In genomic region chr5:121837441-121838340, GRCm38 (mm10) we compare ENCODE assay signal across 8 mouse cellular contexts. TPM values are rescaled to one million over a fixed set of nuclear protein-coding genes. Genes with fewer than 3 reads are reported as not detected.
DNase-seq lines count a peak whose midpoint lies in the region; ATAC-seq and TF ChIP-seq lines count a peak whose summit lies in the region.

Gene Sh2b3, minus strand, starts transcription at chr5:121837646.

- H3K36me3 ChIP-seq in embryonic facial prominence, embryonic 10.5 days (replicated peaks) = no peaks in the 10 kb centered on the region
- no peaks in the 10 kb centered on the region; the same call in 1 of the 2 replicates for H3K36me3 ChIP-seq in heart, embryonic 11.5 days (ENCODE audit: control insufficient read depth, insufficient read depth, low read length)
- no peaks in the 10 kb centered on the region for H3K36me3 ChIP-seq in lung, embryonic 14.5 days (ENCODE audit: insufficient read depth)

- peaks cover 68% of the 10 kb centered on the region for H3K4me1 ChIP-seq in embryonic facial prominence, embryonic 10.5 days
- peaks cover 50% of the 10 kb centered on the region for H3K4me1 ChIP-seq in heart, embryonic 11.5 days (ENCODE audit: control insufficient read depth, insufficient read depth, low read length)
- H3K4me1 ChIP-seq in lung, embryonic 14.5 days (ENCODE audit: insufficient read depth) = peaks cover 38% of the 10 kb centered on the region

- H3K27ac ChIP-seq in embryonic facial prominence, embryonic 10.5 days (replicated peaks) = peak within 1 kb of the TSS; percentile 80
- H3K27ac ChIP-seq in heart, embryonic 11.5 days (ENCODE audit: low read depth, low read length) = peak within 1 kb of the TSS; percentile 87
- peak within 1 kb of the TSS; percentile 85 for H3K27ac ChIP-seq in lung, embryonic 14.5 days (ENCODE audit: low read depth)

- ATAC-seq in heart, embryonic 11.5 days (replicated peaks; ENCODE audit: insufficient number of reproducible peaks, low FRiP score, low TSS enrichment) = peak; percentile 16; the same call in 1 of the 2 replicates
- ATAC-seq in lung, embryonic 14.5 days (ENCODE audit: insufficient read depth) = peak; percentile 15

- peaks cover 5% of the 10 kb centered on the region; the same call in 1 of the 2 replicates for H3K9me3 ChIP-seq in embryonic facial prominence, embryonic 10.5 days
- H3K9me3 ChIP-seq in heart, embryonic 11.5 days (replicated peaks; ENCODE audit: control insufficient read depth, low read length) = no peaks in the 10 kb centered on the region
- H3K9me3 ChIP-seq in lung, embryonic 14.5 days (ENCODE audit: low read depth, low read length) = no peaks in the 10 kb centered on the region

- no peak for TF ChIP-seq CTCF in lung, embryonic 14.5 days (IDR thresholded peaks at IDR 0.05; ENCODE audit: low read depth)

- H3K4me2 ChIP-seq in heart, embryonic 11.5 days = peak within 1 kb of the TSS; percentile 98
- H3K4me2 ChIP-seq in lung, embryonic 14.5 days = peak within 1 kb of the TSS; percentile 85

- H3K4me3 ChIP-seq in embryonic facial prominence, embryonic 10.5 days = peak within 1 kb of the TSS; percentile 75
- H3K4me3 ChIP-seq in heart, embryonic 11.5 days (ENCODE audit: low read depth, low read length) = peak within 1 kb of the TSS; percentile 75
- H3K4me3 ChIP-seq in lung, embryonic 14.5 days (ENCODE audit: low read depth, low read length) = peak within 1 kb of the TSS; percentile 78

- H3K27me3 ChIP-seq in embryonic facial prominence, embryonic 10.5 days (replicated peaks; ENCODE audit: low read depth, poor library complexity, severe bottlenecking) = peaks cover 82% of the 10 kb centered on the region
- H3K27me3 ChIP-seq in heart, embryonic 11.5 days (ENCODE audit: control insufficient read depth, insufficient read depth, low read length) = no peaks in the 10 kb centered on the region
- H3K27me3 ChIP-seq in lung, embryonic 14.5 days (ENCODE audit: insufficient read depth, low read length) = peaks cover 3% of the 10 kb centered on the region; the same call in 1 of the 2 replicates

- DNase-seq in right cerebral cortex, adult 18-20 months = peak; percentile 55
- no peak for DNase-seq in right cerebral cortex, postnatal 10 days (ENCODE audit: low spot score in 2 of 2)
- peak; percentile 66 for DNase-seq in embryonic facial prominence, embryonic 10.5 days (ENCODE audit: low spot score)
- peak; percentile 48 to 65 for DNase-seq in kidney, postnatal 36 days
- peak; percentile 62 for DNase-seq in lung, embryonic 14.5 days
- peak; percentile 62 for DNase-seq in skeletal muscle tissue, adult 2 months (ENCODE audit: low read depth, low spot score)
- no peak for DNase-seq in ovary, adult 18-20 months (ENCODE audit: low spot score)

- WGBS in embryonic facial prominence, embryonic 10.5 days = under 1% methylated on average over 35 of the region's 35 CpGs
- WGBS in heart, embryonic 11.5 days (ENCODE audit: insufficient replicate concordance) = under 1% methylated on average over 35 of the region's 35 CpGs
- under 1% methylated on average over 34 of the region's 35 CpGs for WGBS in lung, embryonic 14.5 days

- H3K9ac ChIP-seq in heart, embryonic 11.5 days (ENCODE audit: low read depth, low read length) = peak within 1 kb of the TSS; percentile 82
- peak within 1 kb of the TSS; percentile 69 for H3K9ac ChIP-seq in lung, embryonic 14.5 days

RNA-seq across cellular contexts. Expression of gene Sh2b3, which starts in this region (rescaled TPM):
- 7.9 TPM in 2 replicates for polyA plus RNA-seq in embryonic facial prominence, embryonic 10.5 days (2016; fragmentation: Nextera tagmentation; extraction: Ambion mirVana)
- polyA plus RNA-seq in heart, embryonic 11.5 days (2014; fragmentation: Nextera tagmentation; extraction: Ambion mirVana) = 16.8 and 17.2 TPM in 2 replicates
- polyA plus RNA-seq in lung, embryonic 14.5 days (2014; fragmentation: Nextera tagmentation; extraction: Ambion mirVana) = 24.2 and 26.4 TPM in 2 replicates

Comparison
In these comparisons a context has a peak if more than half of its experiments do, and no peak if none do; other contexts are left out.
1. DNase-seq: peak in right cerebral cortex, adult 18-20 months (single experiment), embryonic facial prominence, embryonic 10.5 days (single experiment), kidney, postnatal 36 days (2 of 2), lung, embryonic 14.5 days (single experiment) and skeletal muscle tissue, adult 2 months (single experiment); none in right cerebral cortex, postnatal 10 days (0 of 2) and ovary, adult 18-20 months (single experiment).
2. Peak in every context shown above with its lines, with median percentiles within 50 percentile points of each other: H3K27ac ChIP-seq and H3K4me3 ChIP-seq.